Mouse (Mus musculus) gastrocnemius, postnatal 10 days (tissue): ENCODE measurements at regions not wholly inside any gene's neighbourhood (a gene's known extent, or its start where the extent isn't known, plus 50 kb on each side); places are given as distances from the start of the nearest gene placed in this dataset.

Experiments used
- DNase-seq: peaks from one replicate; pipeline ENCODE4 v3.0.0; 2021; ENCODE audit warnings: mixed read lengths

GRCm38 (mm10) chr9:13978842-13979241, 151.3 kb downstream of the Fam76b start:
- no peak for DNase-seq

GRCm38 (mm10) chr9:13987486-13987885, 160.0 kb downstream of the Fam76b start:
- DNase-seq, result no peak

- DNase-seq, result no peak
Observed at GRCm38 (mm10) chr9:13988901-13989300, 161.4 kb downstream of the Fam76b start.

GRCm38 (mm10) chr9:13990960-13991359, 163.4 kb downstream of the Fam76b start:
- DNase-seq, result no peak

GRCm38 (mm10) chr9:13992728-13993127, 165.2 kb downstream of the Fam76b start:
- no peak for DNase-seq

- DNase-seq, result no peak
Observed at GRCm38 (mm10) chr9:13999358-13999757, 171.8 kb downstream of the Fam76b start.

GRCm38 (mm10) chr9:14001517-14001916, 174.0 kb downstream of the Fam76b start:
- peak; percentile 44 for DNase-seq

- DNase-seq, result no peak
Observed at GRCm38 (mm10) chr9:14002236-14002635, 174.7 kb downstream of the Fam76b start.

GRCm38 (mm10) chr9:14003163-14003562, 175.6 kb downstream of the Fam76b start:
- no peak for DNase-seq

GRCm38 (mm10) chr9:14006233-14006984, 178.9 kb downstream of the Fam76b start:
- DNase-seq, result no peak

- no peak for DNase-seq
Observed at GRCm38 (mm10) chr9:14009451-14009850, 181.9 kb downstream of the Fam76b start.

- DNase-seq, result no peak
Observed at GRCm38 (mm10) chr9:14010261-14010949, 182.9 kb downstream of the Fam76b start.

GRCm38 (mm10) chr9:14024216-14024615, 196.7 kb downstream of the Fam76b start:
- no peak for DNase-seq

- DNase-seq, result peak; percentile 19
Observed at GRCm38 (mm10) chr9:14024701-14025100, 197.2 kb downstream of the Fam76b start.

- DNase-seq, result no peak
Observed at GRCm38 (mm10) chr9:14028056-14028455, 200.5 kb downstream of the Fam76b start.

GRCm38 (mm10) chr9:14031358-14032047, 204.0 kb downstream of the Fam76b start:
- no peak for DNase-seq

- DNase-seq, result no peak
Observed at GRCm38 (mm10) chr9:14032048-14032362, 204.5 kb downstream of the Fam76b start.

- no peak for DNase-seq
Observed at GRCm38 (mm10) chr9:14035526-14035925, 208.0 kb downstream of the Fam76b start.

- DNase-seq, result no peak
Observed at GRCm38 (mm10) chr9:14041900-14042435, 214.5 kb downstream of the Fam76b start.

- no peak for DNase-seq
Observed at GRCm38 (mm10) chr9:14048224-14048623, 220.7 kb downstream of the Fam76b start.

- no peak for DNase-seq
Observed at GRCm38 (mm10) chr9:14053704-14054103, 221.2 kb upstream of the Sesn3 start.

- no peak for DNase-seq
Observed at GRCm38 (mm10) chr9:14056410-14057172, 218.3 kb upstream of the Sesn3 start.
